Mouse (Mus musculus): Measurements from ENCODE around the gene Omp.

Omp gene

GRCm38 (mm10) chr7:98142247-98142646, 3.1 kb downstream of the Omp start:
- DNase-seq (ENCODE audit: low read depth, low spot score), result no peak

DNA sequence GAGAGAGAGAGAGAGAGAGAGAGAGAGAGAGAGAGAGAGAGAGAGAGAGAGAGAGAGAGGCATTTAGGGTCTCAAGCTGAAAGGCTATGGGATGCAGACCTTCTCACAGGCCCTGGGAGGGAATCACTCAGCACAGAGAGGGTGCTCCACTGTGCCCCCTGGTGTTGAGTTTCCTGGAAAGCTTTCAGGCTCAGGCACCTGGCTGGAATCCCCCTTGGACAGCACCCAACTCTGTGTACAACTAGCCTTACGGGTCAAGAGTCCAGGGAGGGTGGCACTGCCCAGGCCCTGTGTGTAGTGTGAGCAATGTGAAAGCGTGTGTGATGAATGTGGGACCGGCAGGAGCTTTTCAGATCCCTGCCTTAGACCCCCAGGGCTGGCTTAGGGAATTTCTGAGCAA, 4.1 kb downstream of the Omp start:
- DNase-seq (ENCODE audit: low read depth, low spot score), result no peak

- DNase-seq (ENCODE audit: low read depth, low spot score), result no peak
Observed at GRCm38 (mm10) chr7:98140597-98140996, 4.7 kb downstream of the Omp start.

DNA sequence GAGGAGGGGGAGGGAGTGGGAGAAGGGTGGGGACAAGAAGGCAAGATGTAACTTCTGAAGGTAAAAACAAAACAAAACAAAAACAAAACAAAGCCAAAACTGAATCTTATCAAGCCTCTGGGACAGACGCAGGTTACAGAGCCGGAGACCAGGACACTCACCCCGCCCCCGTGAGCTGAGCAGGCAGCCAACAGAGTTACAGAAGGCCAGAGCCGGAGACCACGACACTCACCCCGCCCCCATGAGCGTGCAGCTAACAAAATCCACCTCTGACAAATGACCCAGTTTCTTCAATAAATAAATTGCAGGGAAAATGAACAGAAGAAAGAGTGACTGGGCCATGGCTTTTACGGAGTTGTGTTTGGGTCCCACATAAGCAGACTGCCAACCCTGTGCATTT, 6.1 kb downstream of the Omp start:
- DNase-seq (ENCODE audit: low read depth, low spot score), result no peak

GRCm38 (mm10) chr7:98137995-98138394, 7.3 kb downstream of the Omp start:
- DNase-seq (ENCODE audit: low read depth, low spot score), result no peak

- DNase-seq (ENCODE audit: low read depth, low spot score), result no peak
Observed at GRCm38 (mm10) chr7:98137583-98137982, 7.7 kb downstream of the Omp start.

DNA sequence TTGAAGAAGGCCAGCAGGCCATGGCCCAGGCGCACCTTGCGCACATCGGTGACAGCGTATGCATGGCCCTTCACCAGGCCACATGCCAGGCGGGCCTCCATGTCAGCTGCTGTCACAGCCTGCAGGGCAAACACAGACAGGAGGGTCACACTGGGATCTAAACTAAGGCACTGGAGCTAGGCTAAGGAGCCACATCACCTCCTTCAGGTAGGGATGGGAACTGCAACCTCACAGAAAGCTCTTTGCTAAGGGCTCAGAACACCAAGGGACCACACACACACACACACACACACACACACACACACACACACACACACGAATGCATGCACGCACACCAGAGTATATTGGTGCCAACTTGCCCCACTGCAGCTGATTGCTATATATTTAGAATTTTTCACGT, 13.6 kb downstream of the Omp start:
- no peak for DNase-seq (ENCODE audit: low read depth, low spot score)

GRCm38 (mm10) chr7:98125473-98125872, 19.8 kb downstream of the Omp start:
- no peak for DNase-seq (ENCODE audit: low read depth, low spot score)

GRCm38 (mm10) chr7:98124701-98125100, 20.6 kb downstream of the Omp start:
- no peak for DNase-seq (ENCODE audit: low read depth, low spot score)

DNA sequence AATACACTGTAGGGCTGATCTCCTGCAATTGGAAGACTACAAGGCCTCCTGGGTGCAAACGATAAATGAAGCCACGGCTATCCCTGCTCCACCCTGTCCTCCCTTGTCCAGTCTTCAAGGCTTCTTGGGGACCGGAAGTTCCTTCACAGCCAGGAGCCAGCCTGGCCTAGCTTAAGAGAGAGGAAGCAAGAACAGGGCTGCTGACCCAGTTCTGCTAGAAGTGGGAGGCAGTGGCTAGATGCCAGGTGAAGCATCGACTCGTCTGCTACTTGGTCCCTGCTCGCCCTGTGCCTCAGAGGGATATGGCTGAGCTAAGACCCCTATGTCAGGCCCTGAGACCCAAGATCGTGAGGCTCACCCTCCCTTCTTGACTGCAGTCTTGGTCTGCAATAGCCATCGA, 23.6 kb downstream of the Omp start:
- DNase-seq (ENCODE audit: low read depth, low spot score), result no peak

- no peak for DNase-seq (ENCODE audit: low read depth, low spot score)
Observed at GRCm38 (mm10) chr7:98121241-98121640, 24.1 kb downstream of the Omp start.

DNA sequence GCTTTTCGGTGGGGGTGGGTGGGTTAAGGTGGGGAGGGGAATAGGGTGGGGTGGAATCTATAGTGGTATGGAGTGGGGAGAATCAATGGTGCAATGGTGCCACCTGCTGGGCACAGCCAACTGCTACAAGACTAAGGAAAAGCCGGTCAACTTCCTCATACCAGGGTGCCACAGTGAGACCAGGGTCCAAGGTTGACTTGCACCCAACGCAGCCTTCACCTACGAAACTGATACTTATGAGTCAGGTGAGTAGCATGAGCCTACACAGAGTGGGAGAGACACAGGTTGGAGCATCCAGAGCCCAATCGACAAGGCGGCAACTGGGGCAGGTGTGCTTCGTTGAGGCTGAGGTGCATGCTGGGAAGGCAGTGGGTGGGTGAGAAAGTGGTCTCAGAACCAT, 25.0 kb downstream of the Omp start:
- peak; percentile 74 for DNase-seq (ENCODE audit: low read depth, low spot score)

- DNase-seq (ENCODE audit: low read depth, low spot score), result no peak
Observed at GRCm38 (mm10) chr7:98119961-98120232, 25.4 kb downstream of the Omp start.

DNA sequence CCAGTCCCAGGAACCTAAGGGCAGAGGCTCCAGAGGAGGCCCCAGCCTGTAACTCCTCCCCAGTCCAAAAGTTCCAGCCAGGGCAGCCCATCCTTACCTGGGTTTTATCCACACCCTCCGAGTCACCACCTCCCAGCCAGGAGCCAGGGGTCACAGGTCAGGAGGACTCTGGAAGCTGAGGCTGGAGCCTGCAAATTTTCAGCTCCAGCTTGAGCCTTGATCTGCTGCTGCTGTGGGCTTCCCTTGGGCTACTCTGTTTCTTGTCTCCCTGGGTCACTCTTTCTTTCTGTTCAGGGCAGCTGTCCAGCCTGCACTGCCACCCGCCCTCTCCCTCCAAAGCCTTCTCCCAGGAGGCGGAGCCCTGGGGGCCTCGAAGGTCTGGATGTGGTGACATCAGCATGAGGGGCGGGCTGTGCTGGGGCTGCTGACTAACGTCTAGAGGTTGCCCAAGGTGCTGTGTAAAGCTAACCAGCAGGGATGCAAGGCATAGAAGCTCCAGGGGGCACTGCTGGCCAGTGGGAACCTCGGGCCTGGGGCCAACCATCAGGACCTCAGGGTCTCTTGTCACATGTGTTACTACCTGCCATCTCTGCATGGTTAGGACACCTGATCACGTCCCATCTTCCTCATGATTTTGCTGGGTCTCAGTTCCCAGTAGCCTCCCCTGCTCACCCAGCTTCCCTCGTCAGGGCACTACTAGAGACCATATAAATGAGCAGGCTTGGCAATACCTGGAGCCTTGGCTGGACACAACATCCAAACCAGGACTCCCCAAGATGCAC, 25.9 kb downstream of the Omp start, which contains the start of gene Myo7a:
Gene Myo7a, minus strand, starts transcription at position 346 of the 782 bp plus-strand sequence.
- no peak for DNase-seq (ENCODE audit: low read depth, low spot score)

DNA sequence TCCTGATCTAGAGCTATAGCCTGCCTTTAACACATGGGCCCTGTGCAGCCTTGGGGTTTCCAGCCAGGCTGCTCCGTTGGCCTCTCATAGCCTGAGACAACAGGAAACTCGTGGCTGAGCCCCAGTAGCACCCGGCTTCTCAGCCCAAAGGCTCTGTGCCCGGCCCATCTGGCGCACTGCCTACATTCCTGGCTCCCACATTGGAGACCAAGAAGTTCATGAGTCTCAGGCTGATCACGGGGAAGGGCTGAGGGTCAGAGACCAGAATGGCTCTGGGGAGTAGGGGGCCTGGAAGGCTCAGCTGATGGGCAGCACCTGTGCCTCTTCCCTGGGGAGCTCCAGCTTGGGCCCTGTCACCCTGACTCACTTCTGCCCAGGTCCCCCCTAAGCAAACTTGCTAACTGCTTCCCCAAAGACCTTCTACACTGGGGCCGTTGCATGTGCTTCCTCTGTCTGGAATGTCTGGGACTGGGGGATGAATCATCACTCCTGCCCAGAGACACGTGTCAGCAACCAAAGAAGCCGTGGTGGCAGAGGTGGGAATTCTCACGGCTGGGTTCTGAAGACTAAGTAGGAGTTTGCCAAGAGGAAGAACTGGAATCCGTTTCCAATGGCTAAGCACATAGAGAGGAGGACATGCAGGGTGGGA, 28.2 kb downstream of the Omp start:
- no peak for DNase-seq (ENCODE audit: low read depth, low spot score)

DNA sequence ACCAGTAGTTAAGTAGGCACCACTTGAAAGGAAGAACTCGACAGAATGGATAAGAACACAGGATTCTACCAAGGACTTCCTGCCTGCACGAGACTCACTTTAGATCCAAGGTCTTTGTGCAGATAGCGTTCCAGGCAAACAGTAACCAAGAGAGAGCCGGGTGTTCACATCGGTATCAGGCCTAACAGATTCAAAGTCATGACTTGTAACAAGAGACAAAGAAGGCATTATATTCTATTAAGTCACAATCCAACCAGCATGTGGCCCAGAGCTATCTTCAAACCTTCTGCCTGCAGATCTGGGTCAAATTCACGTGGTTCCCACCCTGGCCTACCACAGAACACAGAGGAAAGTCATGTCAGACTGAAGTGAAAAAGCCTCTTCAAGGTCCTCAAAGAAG, 30.6 kb downstream of the Omp start:
- DNase-seq (ENCODE audit: low read depth, low spot score), result no peak

DNA sequence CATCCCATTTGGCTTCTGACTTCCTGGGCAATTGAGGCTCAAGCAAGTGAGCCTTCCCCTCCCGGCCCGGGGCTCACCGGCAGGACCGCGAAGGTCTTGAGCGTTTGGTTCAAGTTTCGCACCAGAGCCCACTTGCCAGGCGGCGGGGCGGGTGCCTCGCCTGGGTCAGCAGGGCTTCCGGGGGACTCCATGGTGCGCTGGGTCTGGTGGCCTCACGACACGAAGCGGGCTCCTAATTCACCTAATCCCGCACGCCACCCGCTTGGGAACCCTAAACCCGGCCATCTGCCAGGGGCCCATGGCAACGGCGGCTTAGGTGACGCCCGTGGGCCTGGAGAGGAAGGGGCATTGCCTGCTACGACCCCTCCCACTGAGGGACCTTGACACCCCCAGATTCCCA, 34.1 kb downstream of the Omp start:
- no peak for DNase-seq (ENCODE audit: low read depth, low spot score)

DNA sequence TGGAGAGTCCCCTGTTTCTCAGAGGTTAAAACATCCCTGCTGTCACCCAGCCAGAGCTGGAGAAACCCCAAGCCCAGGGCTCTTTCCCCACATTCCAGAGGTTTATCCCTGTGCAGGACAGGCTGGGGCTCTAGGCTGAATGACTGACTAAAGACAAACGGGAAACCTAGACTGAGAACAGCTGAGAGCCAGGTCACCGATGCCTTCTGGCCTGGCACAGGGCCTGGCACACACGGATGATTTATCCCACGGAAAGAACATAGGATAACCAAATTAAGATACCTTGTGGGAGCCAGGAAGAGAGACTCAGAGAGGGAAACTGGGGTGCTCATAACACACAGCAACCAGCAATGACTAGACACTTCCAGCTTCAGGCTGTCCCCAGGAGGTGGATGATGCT, 35.5 kb downstream of the Omp start:
- no peak for DNase-seq (ENCODE audit: low read depth, low spot score)

DNA sequence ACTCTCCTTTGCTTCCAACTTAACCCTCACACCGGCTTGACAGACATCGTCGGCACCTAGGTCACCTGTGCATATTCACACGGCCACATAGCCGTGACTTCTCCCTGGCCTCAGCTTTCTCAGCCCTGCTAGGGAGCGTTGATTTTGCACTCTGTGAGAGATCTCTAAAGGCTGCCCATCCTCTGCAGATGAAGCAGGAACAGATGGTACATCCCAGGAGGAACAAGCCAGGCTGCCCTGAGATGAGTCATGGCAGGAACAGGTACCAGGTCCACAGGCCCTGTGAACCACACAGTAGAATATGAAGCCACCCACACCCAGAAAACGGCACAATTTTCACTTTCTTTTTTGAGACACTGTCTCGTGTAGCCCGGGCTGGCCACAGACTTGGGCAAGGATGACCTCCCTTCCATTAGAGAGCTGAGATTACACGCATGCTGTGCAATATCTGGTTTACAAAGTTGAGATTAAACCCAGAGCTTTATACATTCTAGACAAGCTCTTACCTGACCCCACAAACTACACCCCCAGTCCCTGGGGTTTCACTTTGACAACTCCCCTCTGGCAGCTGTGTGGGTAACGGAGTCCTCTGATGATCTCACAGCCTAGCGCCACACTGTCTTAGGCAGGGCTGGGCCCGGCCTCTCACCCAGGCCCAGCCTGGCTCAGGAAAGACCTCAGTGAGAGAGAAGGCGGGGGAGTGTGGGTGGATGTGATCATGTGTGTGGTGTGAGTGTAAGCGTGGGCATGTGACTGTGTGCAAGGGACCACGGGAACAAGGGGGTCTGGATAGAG, 36.5 kb downstream of the Omp start:
- DNase-seq (ENCODE audit: low read depth, low spot score), result no peak

- no peak for DNase-seq (ENCODE audit: low read depth, low spot score)
Observed at GRCm38 (mm10) chr7:98106272-98106671, 39.0 kb downstream of the Omp start.

GRCm38 (mm10) chr7:98104481-98105435, 40.5 kb downstream of the Omp start:
- no peak for DNase-seq (ENCODE audit: low read depth, low spot score)

DNA sequence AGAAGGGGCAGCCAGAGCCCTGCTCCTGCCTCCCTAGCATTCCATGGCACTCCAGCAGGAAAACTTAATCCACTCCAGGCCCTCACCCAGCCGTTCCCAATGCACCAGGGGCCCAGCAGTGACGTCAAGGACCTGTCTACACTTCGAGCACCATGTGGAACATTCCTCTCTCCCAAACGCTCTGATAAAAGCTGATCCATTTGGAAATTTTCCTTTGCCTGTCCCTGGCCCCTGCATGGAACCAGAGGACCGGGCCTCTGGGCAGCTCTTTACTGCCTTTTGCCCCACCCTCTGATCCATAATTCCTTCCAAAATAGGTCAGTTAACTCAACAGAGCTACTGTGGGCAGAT, 41.4 kb downstream of the Omp start:
- DNase-seq (ENCODE audit: low read depth, low spot score), result no peak

All from forelimb bud, embryonic 11.5 days (tissue).